ENCODE assay signal across 25 mouse cellular contexts in genomic region chr9:89833596-89833995, GRCm38 (mm10).
"Had no signal": no experiment of that assay in that cellular context is flagged by ENCODE, and none has a peak within 500 bp of the region (broad histone marks: within the 10 kb centered on the region; RNA-seq: fewer than 3 reads in every experiment).

No protein-coding gene starts in this region.

- ATAC-seq: liver, embryonic 12.5 days had no signal

- H3K4me1 ChIP-seq: kidney, embryonic 15.5 days; limb, embryonic 10.5 days; limb, embryonic 13.5 days; liver, embryonic 12.5 days; liver, embryonic 15.5 days; lung, embryonic 15.5 days; neural tube, embryonic 12.5 days; neural tube, embryonic 15.5 days had no signal

- H3K9me3 ChIP-seq: kidney, embryonic 15.5 days; limb, embryonic 10.5 days; limb, embryonic 13.5 days; liver, embryonic 12.5 days; liver, embryonic 15.5 days; lung, embryonic 15.5 days; neural tube, embryonic 12.5 days; neural tube, embryonic 15.5 days had no signal

- DNase-seq: kidney, postnatal 14 days; kidney, postnatal 4 days; layer of hippocampus, adult 9-11 months; liver; lung, adult 18-20 months; lung, postnatal 10 days; lung, postnatal 36 days; midbrain, embryonic 14.5 days; right cerebral cortex, adult 18-20 months; right cerebral cortex, postnatal 14 days; right cerebral cortex, postnatal 4 days; thymus, adult 2 months; thymus, postnatal 14 days; thymus, postnatal 4 days had no signal

- H3K4me3 ChIP-seq: kidney, embryonic 15.5 days; layer of hippocampus, adult 2 months; limb, embryonic 10.5 days; limb, embryonic 13.5 days; liver, embryonic 12.5 days; liver, embryonic 15.5 days; lung, embryonic 15.5 days; neural tube, embryonic 12.5 days; neural tube, embryonic 15.5 days had no signal

- H3K27me3 ChIP-seq: kidney, embryonic 15.5 days; limb, embryonic 13.5 days; liver, embryonic 12.5 days; liver, embryonic 15.5 days; neural tube, embryonic 12.5 days; neural tube, embryonic 15.5 days had no signal

- H3K4me2 ChIP-seq: kidney, embryonic 15.5 days; limb, embryonic 13.5 days; liver, embryonic 12.5 days; liver, embryonic 15.5 days; lung, embryonic 15.5 days; midbrain, embryonic 11.5 days; neural tube, embryonic 12.5 days; neural tube, embryonic 15.5 days had no signal

- H3K9ac ChIP-seq: kidney, embryonic 15.5 days; limb, embryonic 13.5 days; liver, embryonic 12.5 days; liver, embryonic 15.5 days; lung, embryonic 15.5 days; neural tube, embryonic 12.5 days; neural tube, embryonic 15.5 days had no signal

- H3K27ac ChIP-seq: kidney, embryonic 15.5 days; layer of hippocampus, adult 2 months; limb, embryonic 10.5 days; limb, embryonic 13.5 days; liver, embryonic 12.5 days; liver, embryonic 15.5 days; lung, embryonic 15.5 days; neural tube, embryonic 12.5 days; neural tube, embryonic 15.5 days; stomach, postnatal 0 days had no signal

- H3K36me3 ChIP-seq: kidney, embryonic 15.5 days; limb, embryonic 10.5 days; limb, embryonic 13.5 days; liver, embryonic 12.5 days; liver, embryonic 15.5 days; lung, embryonic 15.5 days; neural tube, embryonic 12.5 days; neural tube, embryonic 15.5 days had no signal
